Mouse (Mus musculus) spleen, adult 2 months (tissue): ENCODE results near the gene Dmrt1.

Source experiments
- CTCF ChIP-seq: fragments of 200-500 bp; IDR thresholded peaks from 2 replicates; pipeline ENCODE4 v1.5.1; 2011; ENCODE audit warnings: mild to moderate bottlenecking, inconsistent platforms; ENCODE audit not compliant: insufficient read depth, insufficient read length, insufficient replicate concordance; ENCODE audit errors: extremely low read depth
- POLR2A ChIP-seq: fragments of 200-500 bp; IDR thresholded peaks from 2 replicates; pipeline ENCODE4 v1.6.1; 2011; ENCODE audit warnings: low read depth, low read length, inconsistent platforms

- TF ChIP-seq CTCF (no peak), POLR2A (no peak)
Measured at GRCm38 (mm10) chr19:25641786-25642185, 136.4 kb downstream of the Dmrt1 start.
